In genomic region chr19:41107530-41107929, GRCm38 (mm10) we compare ENCODE assay signal across 25 mouse cellular contexts. TPM values are rescaled to one million over a fixed set of nuclear protein-coding genes. Genes with fewer than 3 reads are reported as not detected.
DNase-seq lines count a peak whose midpoint lies in the region; ATAC-seq and TF ChIP-seq lines count a peak whose summit lies in the region.
"Had no signal": no experiment of that assay in that cellular context is flagged by ENCODE, and none has a peak within 500 bp of the region (broad histone marks: within the 10 kb centered on the region; RNA-seq: fewer than 3 reads in every experiment).

No protein-coding gene starts in this region.

- no peak overlapping the region for H3K4me2 ChIP-seq in limb, embryonic 13.5 days (replicated peaks)
- H3K4me2 ChIP-seq in embryonic facial prominence, embryonic 12.5 days (replicated peaks) = no peak overlapping the region
- no peak overlapping the region for H3K4me2 ChIP-seq in limb, embryonic 14.5 days (replicated peaks; ENCODE audit: low read depth, low read length, severe bottlenecking)
- H3K4me2 ChIP-seq: embryonic facial prominence, embryonic 13.5 days; forebrain, embryonic 13.5 days; forebrain, embryonic 15.5 days had no signal

- H3K27ac ChIP-seq in limb, embryonic 13.5 days = no peak overlapping the region
- H3K27ac ChIP-seq in limb, embryonic 10.5 days = no peak overlapping the region
- no peak overlapping the region for H3K27ac ChIP-seq in embryonic facial prominence, embryonic 12.5 days
- H3K27ac ChIP-seq in limb, embryonic 14.5 days (replicated peaks; ENCODE audit: low read depth, low read length) = no peak overlapping the region
- H3K27ac ChIP-seq: embryonic facial prominence, embryonic 13.5 days; forebrain, embryonic 13.5 days; forebrain, embryonic 15.5 days had no signal

- 35% methylated on average over 8 of the region's 8 CpGs for WGBS in limb, embryonic 13.5 days
- 62% methylated on average over 8 of the region's 8 CpGs for WGBS in limb, embryonic 10.5 days
- WGBS in embryonic facial prominence, embryonic 12.5 days = 50% methylated on average over 8 of the region's 8 CpGs
- WGBS in limb, embryonic 14.5 days = 28% methylated on average over 8 of the region's 8 CpGs

- H3K9ac ChIP-seq in limb, embryonic 13.5 days = no peak overlapping the region
- no peak overlapping the region for H3K9ac ChIP-seq in embryonic facial prominence, embryonic 12.5 days
- H3K9ac ChIP-seq in limb, embryonic 14.5 days (ENCODE audit: low read depth, low read length, severe bottlenecking) = no peak overlapping the region
- H3K9ac ChIP-seq: embryonic facial prominence, embryonic 13.5 days; forebrain, embryonic 13.5 days; forebrain, embryonic 15.5 days; forebrain, postnatal 0 days had no signal

- H3K4me1 ChIP-seq in limb, embryonic 13.5 days = peaks cover 21% of the 10 kb centered on the region
- peaks cover 4% of the 10 kb centered on the region for H3K4me1 ChIP-seq in limb, embryonic 10.5 days
- H3K4me1 ChIP-seq in embryonic facial prominence, embryonic 12.5 days = no peaks in the 10 kb centered on the region
- H3K4me1 ChIP-seq in limb, embryonic 14.5 days (ENCODE audit: control insufficient read depth, insufficient read depth, low read length) = peaks cover 15% of the 10 kb centered on the region

- no peak for DNase-seq in limb, embryonic 10.5 days (ENCODE audit: low spot score)
- no peak for DNase-seq in limb, embryonic 14.5 days (ENCODE audit: low spot score)
- DNase-seq in frontal cortex, postnatal 36 days (ENCODE audit: low spot score in 2 of 2) = no peak
- DNase-seq in gastrocnemius, postnatal 10 days = no peak
- DNase-seq: adrenal gland, adult 8-10 months; adrenal gland, postnatal 14 days; adrenal gland, postnatal 36 days; B cell, adult 2 months; cerebellum, adult 11-12 months; cerebellum, adult 2 months; cerebellum, adult 9-10 months; cerebellum, postnatal 25 days; forebrain, postnatal 0 days had no signal

- peaks cover 4% of the 10 kb centered on the region; the same call in 1 of the 2 replicates for H3K27me3 ChIP-seq in limb, embryonic 13.5 days
- peaks cover 11% of the 10 kb centered on the region; the same call in 1 of the 2 replicates for H3K27me3 ChIP-seq in limb, embryonic 10.5 days (ENCODE audit: low read depth, poor library complexity, severe bottlenecking)
- H3K27me3 ChIP-seq in embryonic facial prominence, embryonic 12.5 days = no peaks in the 10 kb centered on the region
- H3K27me3 ChIP-seq in limb, embryonic 14.5 days (ENCODE audit: control insufficient read depth, insufficient read depth, low read length) = 0 out of 2 replicates have a peak, but pooled peaks cover under 1% of the 10 kb centered on the region

- no peak overlapping the region for H3K4me3 ChIP-seq in limb, embryonic 13.5 days
- H3K4me3 ChIP-seq in limb, embryonic 10.5 days = no peak overlapping the region
- no peak overlapping the region for H3K4me3 ChIP-seq in embryonic facial prominence, embryonic 12.5 days
- H3K4me3 ChIP-seq in limb, embryonic 14.5 days (replicated peaks; ENCODE audit: low read length) = no peak overlapping the region
- H3K4me3 ChIP-seq: embryonic facial prominence, embryonic 13.5 days; forebrain, embryonic 13.5 days; forebrain, embryonic 15.5 days had no signal

- H3K9me3 ChIP-seq in limb, embryonic 13.5 days = no peaks in the 10 kb centered on the region
- no peaks in the 10 kb centered on the region for H3K9me3 ChIP-seq in limb, embryonic 10.5 days (replicated peaks)
- H3K9me3 ChIP-seq in embryonic facial prominence, embryonic 12.5 days = no peaks in the 10 kb centered on the region
- no peaks in the 10 kb centered on the region for H3K9me3 ChIP-seq in limb, embryonic 14.5 days (ENCODE audit: control insufficient read depth, low read length)
- H3K9me3 ChIP-seq: embryonic facial prominence, embryonic 13.5 days; forebrain, embryonic 13.5 days; forebrain, embryonic 15.5 days; G1E had no signal

- H3K36me3 ChIP-seq in limb, embryonic 13.5 days = no peaks in the 10 kb centered on the region
- no peaks in the 10 kb centered on the region for H3K36me3 ChIP-seq in limb, embryonic 10.5 days
- no peaks in the 10 kb centered on the region for H3K36me3 ChIP-seq in embryonic facial prominence, embryonic 12.5 days
- H3K36me3 ChIP-seq in limb, embryonic 14.5 days (ENCODE audit: control insufficient read depth, insufficient read depth, low read length) = no peaks in the 10 kb centered on the region
- H3K36me3 ChIP-seq: embryonic facial prominence, embryonic 13.5 days; forebrain, embryonic 15.5 days; G1E had no signal

- peak; percentile 39 for ATAC-seq in limb, embryonic 13.5 days (ENCODE audit: low FRiP score, low read depth)
- ATAC-seq in embryonic facial prominence, embryonic 12.5 days (ENCODE audit: insufficient number of reproducible peaks, insufficient read depth, low FRiP score, low TSS enrichment) = 0 out of 2 replicates have a peak, but pooled peaks have one; percentile 53
- ATAC-seq in limb, embryonic 14.5 days (ENCODE audit: low FRiP score, low read depth) = peak; percentile 28; the same call in 1 of the 2 replicates
- ATAC-seq: activated CD4-positive, CD25-positive, alpha-beta regulatory T cell, adult 4 months; CD4-positive, CD25-positive, alpha-beta regulatory T cell, adult 4 months; forebrain, embryonic 13.5 days; forebrain, embryonic 15.5 days; forebrain, postnatal 0 days; Patski had no signal

- TF ChIP-seq POLR2A in limb, embryonic 14.5 days (IDR thresholded peaks at IDR 0.05; ENCODE audit: borderline replicate concordance, extremely low read depth, insufficient read depth, insufficient read length) = no peak

RNA-seq across cellular contexts. Expression of gene Opalin, which starts 30.6 kb away (rescaled TPM):
- polyA plus RNA-seq in limb, embryonic 13.5 days (2015; fragmentation: Nextera tagmentation; extraction: Ambion mirVana) = not detected in 2 replicates
- polyA plus RNA-seq in limb, embryonic 10.5 days (2016; fragmentation: Nextera tagmentation; extraction: Ambion mirVana) = not detected in 2 replicates
- not detected in 2 replicates for polyA plus RNA-seq in embryonic facial prominence, embryonic 12.5 days (2016; fragmentation: Nextera tagmentation; extraction: Ambion mirVana)
- polyA plus RNA-seq in limb, embryonic 14.5 days (2012; rRNA removed) = not detected in 2 replicates
- not detected in 2 replicates for polyA plus RNA-seq in limb, embryonic 14.5 days (2014; fragmentation: Nextera tagmentation; extraction: Ambion mirVana)
- total RNA-seq in gastrocnemius, postnatal 10 days (2021) = not detected
- total RNA-seq: adrenal gland, adult 18-20 months; adrenal gland, adult 8-10 months; adrenal gland, postnatal 14 days; adrenal gland, postnatal 36 days; CH12.LX; forebrain, postnatal 0 days had no signal
- polyA plus RNA-seq: CD4-positive, CD25-positive, alpha-beta regulatory T cell, adult 4 months; embryonic facial prominence, embryonic 13.5 days; forebrain, embryonic 11.5 days; forebrain, embryonic 13.5 days; forebrain, embryonic 15.5 days; forebrain, postnatal 0 days; G1E; Patski had no signal
